Mouse (Mus musculus): ENCODE data around the gene Helz2.

The Helz2 gene

GRCm38 (mm10) chr2:181238091-181238610, 3.7 kb downstream of the Helz2 start:
- no peak for DNase-seq (ENCODE audit: low spot score in 2 of 2)

- DNase-seq (ENCODE audit: low spot score in 2 of 2), result no peak
Observed at GRCm38 (mm10) chr2:181237251-181238014, 4.4 kb downstream of the Helz2 start.

DNA sequence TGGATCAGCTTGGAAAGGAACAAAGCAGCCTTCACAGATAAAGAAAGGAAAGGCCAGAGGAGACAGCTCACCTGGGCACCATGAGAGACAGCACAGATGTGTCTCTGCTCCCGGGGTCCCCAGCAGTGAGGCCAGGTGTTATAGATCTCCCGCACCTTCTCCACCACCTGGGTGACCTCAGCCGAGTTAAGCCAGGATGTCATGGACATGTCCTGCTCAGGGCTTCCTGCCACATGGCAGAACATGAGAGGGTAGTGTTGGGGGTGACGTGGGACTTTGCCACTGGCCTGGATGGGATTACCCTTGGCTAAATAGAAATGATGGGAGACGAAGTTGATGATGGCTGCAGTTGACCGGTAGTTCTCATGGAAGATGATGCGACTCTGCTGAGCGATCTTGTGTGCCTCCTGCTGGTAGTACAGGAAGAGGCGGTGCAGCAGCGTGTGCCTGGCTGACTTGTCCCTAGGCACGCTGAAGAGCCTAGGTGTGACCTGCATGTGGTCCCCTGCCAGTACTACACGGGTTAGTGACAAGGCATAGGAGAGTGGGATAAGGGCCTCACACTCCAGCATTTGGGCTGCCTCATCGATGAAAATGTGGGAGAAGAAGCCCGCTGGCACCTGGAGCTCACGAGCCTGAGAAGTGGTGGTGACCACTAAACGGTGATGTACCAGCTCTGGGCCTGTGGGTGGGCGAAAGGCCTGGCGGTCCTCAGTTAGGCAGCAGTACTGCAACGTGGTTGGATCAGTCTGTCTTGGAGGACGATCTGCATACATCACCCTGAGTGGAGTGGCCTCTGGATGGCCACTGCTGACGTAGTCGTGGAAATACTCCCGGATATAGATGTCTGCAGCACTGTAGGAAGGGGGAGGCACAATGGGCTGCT, 5.9 kb downstream of the Helz2 start:
- no peak for DNase-seq (ENCODE audit: low spot score in 2 of 2)

- no peak for DNase-seq (ENCODE audit: low spot score in 2 of 2)
Observed at GRCm38 (mm10) chr2:181234680-181235079, 7.1 kb downstream of the Helz2 start.

GRCm38 (mm10) chr2:181233443-181233842, 8.4 kb downstream of the Helz2 start:
- DNase-seq (ENCODE audit: low spot score in 2 of 2), result no peak

DNA sequence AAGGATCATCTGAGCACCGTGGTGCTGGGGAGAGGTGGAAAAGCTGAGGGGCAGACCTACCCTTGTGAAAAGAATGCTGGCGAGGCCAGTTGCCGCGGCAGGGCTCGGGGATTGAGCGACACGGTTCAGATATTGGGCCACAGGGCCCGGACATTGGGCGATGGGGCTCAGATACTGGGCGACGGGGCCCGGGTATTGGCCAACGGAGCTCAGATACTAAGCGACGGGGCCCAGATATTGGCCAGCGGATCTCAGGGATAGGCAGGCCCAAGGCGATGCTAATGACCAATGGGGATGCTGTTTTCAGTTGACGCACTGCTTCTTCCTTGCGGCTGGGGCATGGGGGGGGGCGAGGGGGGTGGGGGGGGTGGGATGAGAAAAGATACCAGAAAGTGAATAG, 10.7 kb downstream of the Helz2 start:
- DNase-seq (ENCODE audit: low spot score in 2 of 2), result no peak

DNA sequence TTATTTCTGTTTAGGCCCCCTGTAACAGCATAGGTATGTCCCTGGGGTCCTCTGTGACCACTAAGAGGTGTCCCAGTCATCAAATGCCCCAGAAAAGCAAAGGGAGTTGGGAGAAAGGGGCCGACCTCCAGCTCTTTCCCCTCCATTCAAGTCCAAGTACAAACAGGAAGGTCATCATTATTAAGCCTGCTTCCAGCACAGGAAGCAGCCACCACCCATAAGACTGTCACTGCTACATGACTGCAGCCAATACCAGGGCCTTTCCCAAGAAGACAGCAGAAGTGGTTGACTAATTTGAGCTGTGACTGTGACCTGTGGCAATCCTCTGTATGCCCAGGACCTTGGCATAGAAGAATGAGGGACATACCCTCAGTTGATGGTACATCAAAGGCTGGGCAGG, 13.5 kb downstream of the Helz2 start:
- DNase-seq (ENCODE audit: low spot score in 2 of 2), result no peak

- DNase-seq (ENCODE audit: low spot score in 2 of 2), result no peak
Observed at GRCm38 (mm10) chr2:181227122-181227521, 14.7 kb downstream of the Helz2 start.

DNA sequence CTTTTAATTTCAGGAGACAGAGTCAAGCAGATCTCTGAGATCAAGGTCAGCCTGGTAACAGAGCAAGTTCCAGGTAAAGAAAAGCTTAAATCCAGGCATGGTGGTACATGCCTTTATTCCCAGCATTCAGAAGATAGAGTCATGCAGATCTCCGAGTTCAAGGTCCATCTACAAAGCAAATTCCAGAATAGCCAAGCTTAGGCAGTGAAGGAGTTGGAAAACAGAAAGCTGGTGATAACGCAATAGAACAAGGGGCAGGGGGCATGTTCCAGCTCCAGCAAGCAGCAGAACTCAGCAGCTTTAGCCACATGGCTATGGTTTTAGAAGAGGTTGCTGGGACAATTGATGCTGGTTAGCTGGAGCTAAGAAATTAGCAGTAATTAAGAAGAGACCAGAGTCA, 16.8 kb downstream of the Helz2 start:
- no peak for DNase-seq (ENCODE audit: low spot score in 2 of 2)

GRCm38 (mm10) chr2:181220361-181220760, 21.5 kb downstream of the Helz2 start:
- no peak for DNase-seq (ENCODE audit: low spot score in 2 of 2)

- DNase-seq (ENCODE audit: low spot score in 2 of 2), result peak; percentile 20 to 26
Observed at GRCm38 (mm10) chr2:181219538-181220216, 22.1 kb downstream of the Helz2 start, which contains the start of gene Fndc11. TSS of gene Fndc11 (plus strand) at chr2:181220013.

DNA sequence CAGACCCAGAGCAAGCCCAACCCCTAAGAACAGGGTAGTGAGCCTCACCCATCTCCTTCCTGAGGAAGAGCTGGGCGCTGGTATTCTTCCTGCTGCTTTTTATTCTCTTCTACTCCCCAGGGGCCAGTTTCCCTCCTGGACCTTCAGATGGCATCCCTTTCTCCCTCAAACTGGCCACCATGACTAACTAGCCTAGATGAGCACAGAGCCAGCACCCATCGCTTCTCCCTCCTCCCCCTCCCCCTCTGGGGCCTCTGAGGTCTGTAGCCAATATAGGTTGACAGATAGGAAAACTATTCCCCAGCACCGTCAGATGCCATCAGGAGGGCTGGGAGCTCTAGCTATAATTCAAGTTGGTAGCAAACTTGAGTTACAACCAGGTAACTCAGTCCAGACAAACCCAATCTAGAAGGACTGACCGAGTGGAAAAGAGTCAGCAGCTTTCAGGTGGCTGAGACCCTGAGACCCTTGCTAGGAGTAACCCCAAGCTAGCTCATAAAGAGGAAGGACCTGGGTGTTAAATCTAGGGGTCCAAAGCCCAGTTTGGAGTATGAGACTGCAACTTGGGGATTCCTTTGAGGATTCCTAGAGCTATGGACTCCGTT, 22.8 kb downstream of the Helz2 start:
- no peak for DNase-seq (ENCODE audit: low spot score in 2 of 2)

GRCm38 (mm10) chr2:181216037-181216436, 25.8 kb downstream of the Helz2 start:
- DNase-seq (ENCODE audit: low spot score in 2 of 2), result no peak

DNA sequence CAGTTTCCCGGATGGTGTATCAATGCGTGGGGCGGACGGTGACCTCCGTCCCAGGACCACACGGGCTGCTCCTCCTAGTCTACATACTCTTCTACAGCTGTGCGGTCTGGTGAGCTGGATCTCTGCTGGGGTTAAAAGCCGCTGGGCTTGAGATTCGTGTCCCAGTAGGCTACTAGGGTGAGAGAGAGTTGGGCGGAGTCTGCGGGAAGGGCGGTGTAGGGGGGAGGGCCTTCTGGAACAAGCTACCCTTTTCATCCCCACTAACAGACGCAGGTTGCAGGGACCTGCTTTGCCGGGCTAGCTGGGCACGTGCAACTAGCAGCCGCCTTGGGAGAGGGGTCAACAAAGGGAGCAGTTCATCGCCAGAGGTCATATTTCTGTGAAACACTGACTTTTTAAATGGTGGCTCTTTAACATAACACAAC, 28.8 kb downstream of the Helz2 start, which contains the start of gene Srms:
TSS of gene Srms (minus strand) at position 165 of the 425 bp plus-strand sequence.
- DNase-seq (ENCODE audit: low spot score in 2 of 2), result no peak

- no peak for DNase-seq (ENCODE audit: low spot score in 2 of 2)
Observed at GRCm38 (mm10) chr2:181212389-181213020, 29.3 kb downstream of the Helz2 start.

DNA sequence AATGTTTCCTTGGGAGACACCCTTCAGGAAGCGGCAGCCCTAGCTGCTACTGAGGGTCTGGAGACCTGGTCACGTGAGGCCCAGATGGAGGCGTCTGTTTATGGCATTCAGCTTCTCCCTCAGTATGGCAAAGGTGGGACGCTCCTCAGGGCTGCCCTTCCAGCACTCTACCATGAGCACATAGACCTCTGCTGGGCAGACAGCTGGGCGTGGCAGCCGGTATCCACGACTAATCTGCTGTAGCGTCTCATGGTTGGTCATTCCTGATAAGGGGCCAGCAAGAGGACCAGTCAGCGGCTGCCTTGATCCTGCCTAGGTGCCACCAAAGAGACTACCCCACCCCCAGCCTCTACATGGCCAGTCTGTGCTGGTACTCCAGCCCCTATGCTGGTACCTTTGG, 35.7 kb downstream of the Helz2 start:
- DNase-seq (ENCODE audit: low spot score in 2 of 2), result no peak

DNA sequence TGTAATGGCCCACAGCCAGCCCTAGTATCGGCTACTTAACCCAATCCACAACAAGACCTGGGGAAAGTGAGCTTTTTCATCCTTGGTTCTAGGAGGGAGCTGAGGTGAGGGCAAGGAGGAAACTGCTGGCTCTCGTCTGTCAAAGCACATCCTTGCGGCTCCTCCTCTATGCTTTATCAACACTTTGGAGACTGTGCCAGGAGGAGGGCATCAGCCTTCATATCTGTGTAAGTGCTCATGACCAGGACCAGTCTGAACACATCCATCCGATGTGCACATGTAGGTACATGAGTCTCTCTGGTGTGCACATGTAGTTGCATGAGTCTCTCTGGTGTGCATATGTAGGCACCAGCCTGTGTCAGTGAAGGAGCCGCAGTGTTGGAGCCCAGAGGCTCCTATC, 36.1 kb downstream of the Helz2 start:
- no peak for DNase-seq (ENCODE audit: low spot score in 2 of 2)

- no peak for DNase-seq (ENCODE audit: low spot score in 2 of 2)
Observed at GRCm38 (mm10) chr2:181202886-181203285, 38.9 kb downstream of the Helz2 start.

- no peak for DNase-seq (ENCODE audit: low spot score in 2 of 2)
Observed at GRCm38 (mm10) chr2:181202422-181202821, 39.4 kb downstream of the Helz2 start, which contains the start of gene Ptk6. TSS of gene Ptk6 (minus strand) at chr2:181202789.

GRCm38 (mm10) chr2:181201606-181202005, 40.2 kb downstream of the Helz2 start:
- DNase-seq (ENCODE audit: low spot score in 2 of 2), result no peak

Measured in right cerebral cortex, postnatal 36 days (tissue).